8 mouse cellular contexts compared by ENCODE assay signal in genomic region chr19:36083262-36084225, GRCm38 (mm10). TPM values are rescaled to one million over a fixed set of nuclear protein-coding genes. Genes with fewer than 3 reads are reported as not detected.
DNase-seq lines count a peak whose midpoint lies in the region; ATAC-seq and TF ChIP-seq lines count a peak whose summit lies in the region.

Rpp30 (plus strand) TSS chr19:36083716.

- ATAC-seq in activated CD4-positive, CD25-positive, alpha-beta regulatory T cell, adult 4 months = peak; percentile 94

- peak; percentile 53; the same call in 1 of the 2 replicates for TF ChIP-seq POLR2A in cortical plate, adult 2 months (IDR thresholded peaks at IDR 0.05; ENCODE audit: extremely low read depth, insufficient read depth, low read length)

- H3K4me3 ChIP-seq in cortical plate, adult 2 months (ENCODE audit: insufficient read depth, low read length) = peak within 1 kb of the TSS; percentile 88
- peak within 1 kb of the TSS; percentile 96 for H3K4me3 ChIP-seq in megakaryocyte, embryonic 14.5 days (replicated peaks)

- no peak for TF ChIP-seq CTCF in cortical plate, adult 2 months (IDR thresholded peaks at IDR 0.05; ENCODE audit: extremely low read depth, insufficient read depth, low read length)

- no peaks in the 10 kb centered on the region; the same call in 1 of the 2 replicates for H3K4me1 ChIP-seq in cortical plate, adult 2 months (ENCODE audit: control insufficient read depth, insufficient read depth, low read length)
- H3K4me1 ChIP-seq in megakaryocyte, embryonic 14.5 days = peaks cover 18% of the 10 kb centered on the region

- no peaks in the 10 kb centered on the region for H3K9me3 ChIP-seq in megakaryocyte, embryonic 14.5 days

- peak; percentile 60 to 77 for DNase-seq in gastrocnemius, adult 8-10 months (ENCODE audit: low spot score in 2 of 2)
- peak; percentile 73 for DNase-seq in hindlimb bud, embryonic 11.5 days (ENCODE audit: extremely low spot score, low read depth, low spot score)
- DNase-seq in left cerebral cortex, adult 8-10 months (ENCODE audit: low spot score in 2 of 2) = peak; percentile 56 to 82
- DNase-seq in right cerebral cortex, postnatal 10 days (ENCODE audit: low spot score in 2 of 2) = peak; percentile 94
- peak; percentile 66 for DNase-seq in urinary bladder, postnatal 25 days (ENCODE audit: low spot score)

- no peaks in the 10 kb centered on the region for H3K27me3 ChIP-seq in megakaryocyte, embryonic 14.5 days (replicated peaks)

- H3K27ac ChIP-seq in cortical plate, adult 2 months (ENCODE audit: insufficient read depth, low read length) = no peak within 1 kb of the TSS

- peaks cover 17% of the 10 kb centered on the region for H3K36me3 ChIP-seq in megakaryocyte, embryonic 14.5 days (replicated peaks; ENCODE audit: low read length)

RNA-seq across cellular contexts. Expression of gene Rpp30, which starts in this region (rescaled TPM):
- 10 to 100 TPM; 47.3 to 52.2 TPM for polyA plus RNA-seq in activated CD4-positive, CD25-positive, alpha-beta regulatory T cell, adult 4 months (2017; shearing (Covaris generic))
- 21.0 and 21.8 TPM in 2 replicates for polyA plus RNA-seq in cortical plate, adult 2 months (2012; rRNA removed)
- total RNA-seq in gastrocnemius, adult 8-10 months (2022) = 10 to 100 TPM; 12.4 to 18.0 (median 15.6) TPM
- total RNA-seq in left cerebral cortex, adult 8-10 months (2022) = 10 to 100 TPM; 16.1 to 21.2 (median 18.3) TPM
- 5.5 TPM in 1 of 2 replicates, not detected in the other for polyA plus RNA-seq in megakaryocyte, embryonic 14.5 days (2012; ENCODE audit: insufficient read depth, low replicate concordance)
